Mouse (Mus musculus): ENCODE results near the gene Nol11. TPM values are rescaled to one million over a fixed set of nuclear protein-coding genes. Genes with fewer than 3 reads are reported as not detected.

Gene Nol11
- polyA plus RNA-seq (2012; rRNA removed): 29.1 and 29.7 TPM in 2 replicates

GRCm38 (mm10) chr11:107188565-107189552 is at the start of gene Nol11:
Gene Nol11, minus strand, starts transcription at chr11:107189381.

GRCm38 (mm10) chr11:107131749-107132421 is 57.3 kb downstream of the Nol11 start, which contains the start of gene Bptf:
Gene Bptf, minus strand, starts transcription at chr11:107132127.

Other genes starting within 250 kb of the Nol11 start
- 92.4 and 102 TPM in 2 replicates for gene Kpna2, start 189.8 kb downstream of the Nol11 start, polyA plus RNA-seq (2012; rRNA removed)
- gene 1810010H24Rik, start 163.7 kb downstream of the Nol11 start, polyA plus RNA-seq (2012; rRNA removed): 5.3 and 5.5 TPM in 2 replicates
- gene Bptf, start 57.3 kb downstream of the Nol11 start, polyA plus RNA-seq (2012; rRNA removed): 44.5 and 47.4 TPM in 2 replicates

Data from central nervous system, embryonic 18 days (tissue).